Mouse (Mus musculus): ENCODE results near the gene 1700001P01Rik.
"Not testable (repeated sequence)": the region's sequence is repeated elsewhere in the genome, so short reads cannot be mapped to it uniquely, and the experiment has no call there.

Gene 1700001P01Rik

DNA sequence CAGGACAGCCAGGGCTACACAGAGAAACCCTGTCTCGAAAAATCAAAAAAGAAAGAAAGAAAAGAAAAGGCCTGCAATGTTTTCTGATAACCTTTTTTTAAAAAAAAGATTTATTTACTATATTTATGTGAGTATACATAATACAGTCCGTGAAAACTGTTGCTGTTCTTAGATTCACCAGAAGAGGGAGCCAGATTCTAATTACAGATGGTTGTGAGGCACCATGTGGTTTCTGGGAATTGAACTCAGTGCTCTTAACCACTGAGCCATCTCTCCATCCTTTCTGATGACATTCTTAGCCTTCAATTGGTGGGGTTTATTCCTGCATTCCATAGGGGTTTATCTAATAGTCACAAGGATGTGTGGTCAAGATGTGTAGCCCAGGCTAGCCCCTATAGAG, 17.4 kb upstream of the 1700001P01Rik start:
- DNase-seq (ENCODE audit: low spot score in 2 of 2) = peak in 1 of 2 experiments; percentile 56

DNA sequence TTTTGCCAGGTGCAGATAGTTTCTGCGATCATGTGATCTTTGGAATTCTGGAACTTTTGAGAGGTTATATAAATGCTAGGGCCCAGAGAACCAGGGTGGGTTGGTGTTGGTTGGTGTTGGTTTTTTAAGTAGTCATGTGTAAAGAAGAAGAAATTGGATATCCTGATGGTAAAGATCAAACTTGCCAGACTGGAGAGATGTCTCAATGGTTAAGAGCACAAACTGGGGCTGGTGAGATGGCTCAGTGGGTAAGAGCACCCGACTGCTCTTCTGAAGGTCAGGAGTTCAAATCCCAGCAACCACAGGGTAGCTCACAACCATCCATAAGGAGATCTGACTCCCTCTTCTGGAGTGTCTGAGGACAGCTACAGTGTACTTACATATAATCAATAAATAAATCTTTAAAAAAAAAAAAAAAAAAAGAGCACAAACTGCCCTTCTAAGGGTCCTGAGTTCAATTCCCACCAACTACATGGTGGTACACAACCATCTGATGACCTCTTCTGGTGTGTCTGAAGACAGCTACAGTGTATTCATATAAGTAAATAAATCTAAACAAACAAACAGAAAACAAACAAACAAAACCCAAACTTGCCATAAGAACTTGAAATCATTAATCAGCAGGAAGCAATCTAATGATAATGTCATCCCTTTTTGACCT, 15.2 kb upstream of the 1700001P01Rik start:
- not testable (repeated sequence) for DNase-seq (ENCODE audit: low spot score in 2 of 2)

DNA sequence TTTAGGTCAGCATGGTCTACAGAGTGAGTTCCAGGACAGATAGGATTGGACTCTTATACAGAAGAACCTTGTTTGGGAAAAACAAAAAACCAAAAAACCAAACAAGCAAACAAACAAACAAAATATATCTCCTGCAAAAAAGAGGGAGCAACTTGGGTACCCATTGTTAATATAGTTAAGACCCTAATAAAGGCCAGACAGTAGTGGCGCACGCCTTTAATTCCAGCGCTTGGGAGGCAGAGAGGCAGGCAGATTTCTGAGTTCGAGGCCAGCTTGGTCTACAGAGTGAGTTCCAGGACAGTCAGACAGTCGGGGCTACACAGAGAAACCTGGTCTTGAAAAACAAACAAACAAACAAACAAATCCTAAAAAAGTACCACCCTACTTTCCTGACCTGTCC, 14.0 kb upstream of the 1700001P01Rik start:
- no peak for DNase-seq (ENCODE audit: low spot score in 2 of 2)

DNA sequence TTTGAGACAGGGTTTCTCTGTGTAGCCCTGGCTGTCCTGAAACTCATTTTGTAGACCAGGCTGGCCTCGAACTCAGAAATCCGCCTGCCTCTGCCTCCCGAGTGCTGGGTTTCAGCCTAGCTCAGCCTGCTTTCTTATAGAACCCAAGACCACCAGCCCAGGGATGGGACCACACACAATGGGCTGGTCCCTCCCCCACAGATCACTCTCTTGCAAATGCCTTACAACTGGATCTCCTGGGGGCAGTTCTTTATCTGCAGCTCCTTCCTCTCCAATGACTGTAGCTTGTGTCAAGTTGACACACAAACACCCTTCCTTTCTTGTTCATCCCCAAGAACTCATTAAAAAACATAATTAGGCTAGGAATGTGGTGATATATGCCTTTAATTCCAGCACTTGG, 12.2 kb upstream of the 1700001P01Rik start:
- no peak for DNase-seq (ENCODE audit: low spot score in 2 of 2)

DNA sequence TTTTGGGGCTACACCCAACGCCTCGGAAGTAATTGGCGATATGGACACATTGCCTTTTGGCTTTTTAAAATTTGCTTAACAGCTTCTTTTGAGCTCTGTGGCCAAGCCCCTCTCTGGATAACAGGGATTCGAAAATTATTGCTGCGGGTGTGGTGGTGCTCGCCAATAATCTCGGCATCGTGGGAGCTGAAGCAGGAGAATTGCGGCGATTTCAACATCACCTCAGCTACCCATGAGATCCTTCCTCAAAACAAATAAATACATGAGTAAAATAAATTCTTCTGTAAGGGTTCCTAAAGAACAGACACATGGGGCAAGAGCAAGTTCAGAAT, 6.8 kb upstream of the 1700001P01Rik start:
- DNase-seq (ENCODE audit: low spot score in 2 of 2) = no peak

DNA sequence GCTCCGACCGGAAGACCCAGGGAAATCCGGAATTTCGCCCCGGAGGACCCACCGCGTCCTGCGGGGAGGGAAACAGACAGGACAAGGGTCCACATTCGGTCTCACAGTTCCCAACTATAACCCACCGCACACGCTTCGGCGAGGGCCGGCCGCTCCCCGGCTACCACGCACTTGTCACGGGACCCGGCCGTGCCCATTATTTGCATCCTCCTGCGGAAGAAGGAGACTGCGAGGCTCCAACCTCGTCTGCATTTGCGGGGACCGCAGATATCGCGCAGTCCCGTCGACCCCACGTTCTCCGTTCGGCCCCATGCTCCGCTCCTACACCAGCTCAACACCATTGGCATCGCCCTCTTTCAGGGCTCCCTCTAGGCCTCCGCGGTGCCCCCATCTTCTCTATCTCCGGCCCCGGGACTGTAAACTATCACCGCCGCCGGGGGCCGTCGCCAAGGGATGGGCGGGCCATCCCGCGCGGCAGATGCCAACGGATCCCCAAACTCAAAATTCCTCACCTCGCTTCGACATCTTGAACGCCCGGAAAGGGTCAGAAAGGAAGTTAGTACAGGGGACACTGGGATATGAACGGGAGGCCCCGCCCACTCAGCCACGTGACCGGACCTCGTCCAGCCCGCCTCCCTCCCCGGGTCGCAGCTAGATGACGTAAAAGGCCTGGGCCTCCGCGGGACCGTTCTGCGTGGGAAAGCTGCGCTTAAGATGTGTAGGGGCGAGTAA, 6.3 kb upstream of the 1700001P01Rik start, which contains the start of gene Rpl23:
Gene Rpl23, minus strand, starts transcription at position 606 of the 732 bp plus-strand sequence.
- peak; percentile 96 to 99 for DNase-seq (ENCODE audit: low spot score in 2 of 2)

DNA sequence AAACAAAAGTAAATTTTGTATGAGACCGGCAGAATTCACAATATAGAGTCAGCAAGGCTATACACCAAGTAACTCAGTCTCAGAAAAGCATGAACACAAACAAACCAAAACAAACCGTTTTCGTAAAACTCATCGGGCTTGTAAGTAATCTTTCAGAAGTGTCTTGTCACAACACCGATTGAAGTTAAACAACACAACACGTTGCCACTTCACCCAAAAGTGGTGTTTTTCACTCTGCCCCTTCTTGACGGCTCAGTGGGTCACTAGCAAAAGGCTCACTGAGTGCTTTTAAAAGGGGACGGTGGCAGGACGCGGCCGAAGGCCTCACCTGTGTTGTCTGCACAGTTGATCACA, 5.7 kb upstream of the 1700001P01Rik start:
- no peak for DNase-seq (ENCODE audit: low spot score in 2 of 2)

DNA sequence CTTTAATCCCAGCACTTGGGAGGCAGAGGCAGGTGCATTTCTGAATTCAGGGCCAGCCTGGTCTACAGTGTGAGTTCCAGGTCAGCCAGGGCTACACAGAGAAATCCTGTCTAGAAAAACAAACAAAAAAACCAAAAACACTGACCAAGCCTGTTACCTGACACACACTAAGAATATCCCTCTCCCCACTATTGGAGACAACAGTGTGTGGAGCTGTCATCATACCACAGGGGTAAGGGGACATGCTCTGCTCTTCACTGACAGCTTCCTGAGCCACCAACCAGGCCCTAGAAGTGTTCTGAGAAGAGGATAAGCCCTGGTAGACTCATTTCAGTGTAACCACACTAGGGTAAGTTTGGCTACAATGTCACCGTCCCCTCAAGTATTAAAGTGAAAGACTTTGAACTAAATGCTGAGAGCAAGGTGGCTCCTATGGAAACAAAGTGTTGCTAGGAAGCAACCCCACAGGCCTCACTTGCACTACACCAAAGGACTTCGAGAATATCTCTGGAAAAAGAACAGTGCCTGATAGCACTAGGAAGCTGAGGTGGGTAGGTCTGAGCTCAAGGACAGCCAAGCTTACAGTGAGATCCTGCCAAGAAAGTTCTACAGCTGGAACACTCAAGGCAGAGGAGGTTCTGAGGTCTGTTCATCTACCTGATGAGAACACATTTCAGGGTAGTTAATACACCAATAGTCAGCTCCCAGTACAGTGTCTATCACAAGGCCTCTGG, 4.4 kb upstream of the 1700001P01Rik start:
- DNase-seq (ENCODE audit: low spot score in 2 of 2) = no peak

DNA sequence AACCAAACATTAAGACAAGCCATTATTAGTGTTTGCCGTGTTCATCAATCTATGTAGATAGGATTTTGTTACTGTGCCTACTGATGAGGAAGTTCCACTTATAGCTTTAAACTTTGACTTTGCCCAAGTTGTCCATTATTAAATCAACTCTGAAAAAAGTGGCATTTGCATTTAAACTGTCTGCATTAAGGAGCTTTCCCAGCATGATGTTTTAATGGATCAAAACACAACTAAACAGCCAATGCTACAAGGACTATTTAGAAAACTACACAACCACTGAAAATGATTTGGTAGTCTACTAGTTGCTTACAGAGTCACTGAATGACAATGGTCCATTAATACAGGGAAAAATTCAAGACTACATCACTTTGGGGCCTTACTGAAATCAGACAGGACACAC, 3.2 kb upstream of the 1700001P01Rik start:
- DNase-seq (ENCODE audit: low spot score in 2 of 2) = no peak

DNA sequence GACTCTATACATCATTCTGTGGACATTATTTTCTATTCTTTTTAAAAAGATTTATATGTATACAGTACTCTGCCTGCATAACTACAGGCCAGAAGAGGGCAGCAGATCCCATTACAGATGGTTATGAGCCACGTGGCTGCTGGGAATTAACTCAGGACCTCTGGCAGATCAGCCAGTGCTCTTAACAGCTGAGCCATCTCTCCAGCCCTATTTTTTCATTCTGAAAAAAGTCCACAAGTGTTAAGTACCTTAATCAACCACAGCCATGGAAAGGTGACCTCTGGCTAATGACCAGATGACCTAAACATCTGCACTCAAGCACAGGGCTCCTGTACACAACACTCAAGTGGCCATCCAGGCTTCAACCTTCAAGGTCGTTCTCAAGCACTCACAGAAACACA, 1.4 kb upstream of the 1700001P01Rik start:
- no peak for DNase-seq (ENCODE audit: low spot score in 2 of 2)

DNA sequence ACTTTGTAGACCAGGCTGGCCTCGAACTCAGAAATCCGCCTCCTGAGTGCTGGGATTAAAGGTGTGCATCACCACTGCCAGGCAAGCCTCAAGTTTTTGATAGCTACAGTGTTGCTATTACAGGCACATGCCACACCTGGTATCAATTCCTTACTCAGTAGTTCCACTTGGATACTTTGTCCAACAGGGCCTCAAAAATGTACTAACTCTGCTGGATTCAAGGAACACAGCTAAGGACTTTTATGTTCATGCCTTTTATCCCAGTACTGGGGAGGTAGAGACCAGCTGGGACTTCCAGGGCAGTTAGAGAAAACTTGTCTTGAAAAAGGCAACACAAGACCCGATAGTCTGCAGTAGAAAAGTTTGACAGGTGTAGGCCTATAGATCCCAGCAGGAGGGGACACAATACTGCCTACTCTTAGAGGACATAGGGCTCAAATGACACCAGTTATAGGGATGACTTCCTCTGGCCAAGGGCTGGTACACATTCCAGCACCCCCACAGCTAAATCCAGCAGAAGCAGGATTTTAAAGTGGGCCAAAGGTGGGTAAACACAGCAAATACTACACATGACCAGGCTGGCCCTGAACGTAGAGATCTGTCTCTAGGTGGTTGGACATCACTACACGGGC, 895 bp upstream of the 1700001P01Rik start:
- DNase-seq (ENCODE audit: low spot score in 2 of 2) = no peak

DNA sequence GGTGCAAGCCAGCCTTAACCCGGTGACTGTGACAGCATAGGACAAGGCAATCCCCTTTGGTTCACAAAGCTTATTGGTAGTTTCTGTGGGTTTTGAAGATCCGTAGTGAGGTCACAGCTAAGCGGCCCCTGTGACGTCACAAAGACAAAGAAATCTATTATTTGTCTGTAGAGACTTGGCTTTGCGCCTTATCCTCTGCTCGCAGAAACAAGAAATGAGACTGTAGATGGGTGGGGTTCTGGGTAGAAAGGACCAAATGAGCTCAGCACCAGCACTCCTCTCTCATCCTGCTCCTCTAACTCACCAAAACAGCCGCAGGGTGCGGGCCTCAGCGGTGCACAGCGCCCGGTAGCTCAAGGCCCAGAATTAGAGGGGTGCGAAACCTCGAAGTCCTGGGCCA, 532 bp downstream of the 1700001P01Rik start:
- no peak for DNase-seq (ENCODE audit: low spot score in 2 of 2)

DNA sequence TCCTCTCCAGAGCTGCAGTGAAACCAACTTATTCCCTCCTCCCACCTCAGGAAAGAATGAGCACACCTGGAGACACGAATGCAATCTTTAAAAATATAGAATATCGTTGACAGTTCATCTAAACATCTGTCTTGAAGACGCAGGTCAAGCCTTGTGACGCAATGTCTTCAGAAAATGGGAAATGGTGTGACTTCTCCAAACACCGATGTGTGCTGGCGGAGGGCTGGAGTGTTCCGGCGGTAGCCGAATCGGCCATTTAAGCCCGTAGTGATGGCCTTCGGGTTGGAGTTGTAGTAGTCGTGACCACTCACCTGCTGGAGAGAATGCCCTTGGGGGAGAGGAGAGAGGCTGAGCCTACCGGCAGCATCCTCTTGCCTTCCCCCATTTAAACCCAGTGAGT, 4.3 kb downstream of the 1700001P01Rik start:
- DNase-seq (ENCODE audit: low spot score in 2 of 2) = no peak

DNA sequence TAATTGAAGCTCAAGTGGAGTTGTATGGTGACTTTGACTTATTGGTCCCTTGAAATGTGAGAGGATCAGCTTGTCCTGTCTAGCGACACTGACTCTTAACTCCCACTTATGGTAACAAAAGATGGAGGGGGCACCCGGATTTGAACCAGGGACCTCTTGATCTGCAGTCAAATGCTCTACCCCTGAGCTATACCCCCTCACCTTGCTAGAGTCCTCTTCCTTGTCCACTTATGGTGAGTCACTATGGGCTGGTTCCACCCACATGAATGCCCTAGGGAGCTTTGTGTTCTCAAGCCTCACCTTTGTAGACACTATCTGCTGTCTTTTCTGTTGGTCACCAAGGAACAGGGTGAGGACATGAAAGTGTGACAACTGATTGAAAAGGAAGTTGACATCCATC, 6.0 kb downstream of the 1700001P01Rik start:
- no peak for DNase-seq (ENCODE audit: low spot score in 2 of 2)

DNA sequence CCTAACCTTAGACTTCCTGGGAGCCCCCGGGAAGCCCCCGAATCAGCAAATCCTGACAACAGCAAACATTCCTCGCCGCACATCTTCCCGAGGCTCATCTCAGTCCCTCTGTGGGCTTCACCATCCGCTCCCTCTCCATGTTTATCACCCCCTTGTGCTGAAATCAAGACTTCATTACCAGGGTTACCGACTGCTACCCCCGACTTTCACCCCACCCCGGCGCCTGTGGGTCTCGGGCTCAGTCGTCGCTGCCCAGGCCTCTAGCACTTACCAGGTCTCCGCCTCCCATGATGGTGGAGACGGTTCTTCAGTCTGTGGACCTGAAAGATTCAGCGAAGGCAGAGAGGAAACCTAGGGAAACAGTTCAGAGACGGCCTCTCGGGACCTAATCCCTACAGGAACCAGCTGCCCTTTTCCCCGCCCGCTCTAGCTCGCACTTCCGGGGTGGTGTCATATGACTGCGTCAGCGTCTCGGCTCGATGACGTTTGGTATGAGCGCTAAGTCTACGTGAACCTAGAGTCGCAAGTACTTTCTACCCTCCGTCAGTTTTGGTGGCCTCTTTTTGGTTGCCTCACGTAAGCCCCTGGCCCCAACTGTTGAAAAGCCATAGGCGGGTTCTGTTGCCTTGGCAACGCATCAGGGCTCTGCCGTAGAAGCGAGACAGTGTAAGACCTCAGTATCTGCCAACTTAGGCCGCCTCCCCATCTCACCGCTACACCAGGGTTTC, 9.4 kb downstream of the 1700001P01Rik start, which contains the start of gene Cwc25:
Gene Cwc25, minus strand, starts transcription at position 403 of the 728 bp plus-strand sequence.
- peak; percentile 91 to 97 for DNase-seq (ENCODE audit: low spot score in 2 of 2)

DNA sequence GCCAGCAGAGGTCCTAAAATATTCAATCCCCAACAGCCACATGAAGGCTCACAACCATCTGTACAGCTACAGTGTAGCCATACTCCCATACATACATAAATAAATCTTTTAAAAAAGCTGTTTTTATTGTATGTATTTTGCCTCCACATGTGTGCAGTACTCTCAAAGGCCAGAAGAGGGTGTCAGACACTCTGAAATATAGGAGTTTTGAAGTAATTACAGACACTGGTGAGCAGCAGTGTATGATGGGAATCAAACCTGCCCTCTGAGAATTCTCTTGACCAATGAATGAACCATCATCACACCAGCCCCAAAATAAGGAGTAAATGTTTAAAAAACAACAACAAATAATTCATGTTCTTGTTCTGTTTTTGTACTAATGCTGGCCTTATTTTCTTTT, 14.1 kb downstream of the 1700001P01Rik start:
- DNase-seq (ENCODE audit: low spot score in 2 of 2) = no peak

DNA sequence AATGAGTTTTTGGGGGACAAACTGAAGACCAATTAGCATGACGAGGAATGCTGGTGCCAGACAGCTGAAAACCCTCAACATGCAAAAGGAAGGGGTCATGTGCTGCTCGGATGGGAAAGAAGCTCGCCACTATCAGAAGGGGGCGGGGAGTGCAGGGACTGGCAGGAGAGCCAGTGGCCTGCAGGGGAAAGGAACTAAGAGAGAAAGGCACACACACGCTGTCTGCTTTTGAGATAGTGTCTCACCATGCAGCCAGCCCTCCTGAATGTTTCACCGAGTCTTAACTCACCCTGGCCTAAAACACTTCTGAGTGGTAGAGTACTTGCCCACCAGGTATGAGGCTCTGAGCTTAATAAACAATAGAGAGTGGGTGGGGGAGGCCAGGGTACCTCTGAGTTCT, 16.8 kb downstream of the 1700001P01Rik start:
- no peak for DNase-seq (ENCODE audit: low spot score in 2 of 2)

DNA sequence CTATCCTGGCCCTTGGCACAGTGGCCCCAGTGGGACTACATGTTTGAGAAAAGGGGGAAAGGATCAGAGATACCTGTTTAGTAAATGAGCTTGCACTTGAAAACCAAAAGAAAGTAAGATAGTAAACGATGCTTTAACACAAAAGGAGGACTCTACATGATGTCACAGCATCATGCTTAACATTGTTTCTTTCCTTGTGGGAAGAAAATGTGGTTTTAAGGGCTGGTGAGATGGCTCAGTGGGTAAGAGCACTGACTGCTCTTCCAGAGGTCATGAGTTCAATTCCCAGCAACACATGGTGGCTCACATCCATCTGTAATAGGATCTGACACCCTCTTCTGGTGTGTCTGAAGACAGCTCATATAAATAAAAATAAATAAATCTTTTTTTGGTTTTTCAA, 17.6 kb downstream of the 1700001P01Rik start:
- no peak for DNase-seq (ENCODE audit: low spot score in 2 of 2)

DNA sequence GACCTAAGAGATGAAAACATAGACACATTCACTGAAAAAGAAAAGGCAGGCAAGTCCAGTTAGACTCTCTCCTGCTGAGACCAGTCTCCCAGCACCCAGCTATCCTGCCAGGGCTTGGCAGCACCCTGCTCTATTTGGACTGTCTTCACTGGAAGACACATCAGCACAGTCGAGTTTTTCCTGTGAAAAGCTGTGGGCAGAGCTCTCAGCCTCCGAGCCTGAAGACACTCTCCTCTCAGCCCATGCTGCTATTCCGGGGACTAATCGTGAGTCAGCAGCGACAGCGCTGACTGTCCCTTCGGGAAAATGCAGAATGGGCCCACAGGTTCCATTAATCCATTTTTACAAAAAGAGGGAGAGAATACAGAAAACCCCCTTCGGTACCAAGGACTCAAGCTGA, 22.4 kb downstream of the 1700001P01Rik start:
- peak in 1 of 2 experiments; percentile 76 for DNase-seq (ENCODE audit: low spot score in 2 of 2)

DNA sequence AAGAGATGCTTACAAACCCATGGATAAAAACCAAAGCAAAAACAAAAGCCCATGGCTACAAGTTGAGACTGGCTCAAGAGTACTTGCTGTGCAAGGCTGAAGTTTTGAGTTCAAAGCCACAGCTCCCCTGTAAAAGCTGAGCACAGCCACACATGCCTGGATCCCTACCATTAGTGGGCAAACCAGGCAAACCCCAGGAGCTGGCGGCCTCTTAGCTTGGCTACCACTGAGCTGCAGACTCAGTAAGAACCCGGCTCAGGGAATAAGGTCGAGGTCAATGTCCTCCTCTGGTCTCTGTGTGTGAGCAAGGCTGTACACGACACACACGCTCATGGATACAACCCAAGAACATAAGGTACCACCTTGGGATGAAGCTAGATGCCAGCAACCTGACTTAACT, 27.2 kb downstream of the 1700001P01Rik start:
- no peak for DNase-seq (ENCODE audit: low spot score in 2 of 2)

DNA sequence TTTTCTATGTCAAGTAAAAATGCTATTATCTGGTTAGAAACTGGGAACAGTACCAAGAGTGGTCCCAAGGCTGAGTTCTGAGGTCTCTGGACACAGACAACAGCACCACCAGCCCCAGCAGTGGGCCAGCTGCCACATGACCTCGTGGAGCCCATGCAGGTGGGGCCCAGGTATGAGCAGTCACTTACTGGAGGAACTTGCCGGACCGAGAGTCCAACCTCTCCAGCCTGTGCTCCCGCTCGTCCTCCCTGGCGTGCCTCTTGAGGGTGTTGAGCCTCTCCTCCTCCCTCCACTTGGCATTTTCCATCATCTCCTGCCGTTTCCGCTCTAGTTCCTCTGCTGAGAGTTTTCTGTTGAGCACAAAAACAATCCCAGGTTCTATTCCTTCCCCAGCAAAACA, 27.9 kb downstream of the 1700001P01Rik start:
- DNase-seq (ENCODE audit: low spot score in 2 of 2) = no peak

DNA sequence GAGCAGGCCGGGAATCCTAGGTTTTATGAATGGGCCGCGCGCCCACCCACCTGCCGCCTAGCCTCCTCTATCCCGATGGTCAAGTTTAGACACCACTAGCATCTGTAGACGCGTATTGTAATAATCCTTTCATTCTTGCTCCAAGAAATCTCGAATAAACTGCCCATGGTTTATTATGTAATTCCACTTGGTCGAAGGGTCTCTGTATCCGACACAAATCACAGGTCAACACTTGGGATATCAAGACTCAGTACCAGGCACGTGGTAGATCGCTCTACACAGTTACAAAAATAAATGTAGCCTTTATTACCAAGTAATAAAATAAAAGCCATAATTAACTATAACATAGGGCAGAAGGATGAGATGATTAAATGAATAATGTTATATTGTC, 30.4 kb downstream of the 1700001P01Rik start:
- no peak for DNase-seq (ENCODE audit: low spot score in 2 of 2)
